30 mouse cellular contexts compared by ENCODE assay signal in the genomic region with DNA sequence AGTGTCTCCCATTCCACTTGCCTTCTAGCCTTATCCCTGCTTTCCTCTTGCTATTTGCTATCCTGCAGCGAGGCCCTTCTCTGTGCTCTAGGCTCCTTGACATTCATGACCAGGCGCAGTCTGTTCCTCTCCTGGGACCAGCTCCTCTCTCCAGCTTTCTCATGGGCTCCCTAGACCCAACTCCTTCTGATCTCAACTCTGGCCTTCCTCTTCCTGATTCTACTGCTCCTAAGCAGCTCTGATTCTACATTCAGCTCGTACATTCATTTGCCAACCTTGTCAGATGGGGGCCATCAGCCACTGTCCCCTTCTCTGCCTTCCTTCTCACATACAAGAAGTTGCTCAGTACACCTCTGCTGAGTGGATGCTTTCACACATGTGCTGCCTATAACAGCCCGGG.
"Had no signal": no experiment of that assay in that cellular context is flagged by ENCODE, and none has a peak within 500 bp of the region (broad histone marks: within the 10 kb centered on the region; RNA-seq: fewer than 3 reads in every experiment).

No protein-coding gene starts in this region.

- H3K27me3 ChIP-seq: heart, embryonic 12.5 days; heart, embryonic 13.5 days; heart, embryonic 15.5 days; hindbrain, embryonic 12.5 days; hindbrain, embryonic 13.5 days; hindbrain, embryonic 15.5 days; intestine, embryonic 15.5 days; kidney, embryonic 15.5 days had no signal

- H3K4me3 ChIP-seq: heart, embryonic 12.5 days; heart, embryonic 13.5 days; heart, embryonic 15.5 days; hindbrain, embryonic 10.5 days; hindbrain, embryonic 12.5 days; hindbrain, embryonic 13.5 days; hindbrain, embryonic 15.5 days; intestine, embryonic 15.5 days; kidney, embryonic 15.5 days; layer of hippocampus, adult 2 months; left cerebral cortex, adult 2 months had no signal

- H3K27ac ChIP-seq: heart, embryonic 13.5 days; heart, embryonic 15.5 days; hindbrain, embryonic 10.5 days; hindbrain, embryonic 12.5 days; hindbrain, embryonic 13.5 days; hindbrain, embryonic 14.5 days; hindbrain, embryonic 15.5 days; hindbrain, postnatal 0 days; intestine, embryonic 15.5 days; kidney, embryonic 15.5 days; kidney, postnatal 0 days; layer of hippocampus, adult 2 months; left cerebral cortex, adult 2 months had no signal

- H3K4me1 ChIP-seq: heart, embryonic 12.5 days; heart, embryonic 13.5 days; heart, embryonic 15.5 days; hindbrain, embryonic 10.5 days; hindbrain, embryonic 12.5 days; hindbrain, embryonic 13.5 days; hindbrain, embryonic 15.5 days; intestine, embryonic 15.5 days; kidney, embryonic 15.5 days had no signal

- H3K9me3 ChIP-seq: heart, embryonic 12.5 days; heart, embryonic 13.5 days; heart, embryonic 15.5 days; hindbrain, embryonic 10.5 days; hindbrain, embryonic 12.5 days; hindbrain, embryonic 13.5 days; hindbrain, embryonic 15.5 days; intestine, embryonic 15.5 days; kidney, embryonic 15.5 days had no signal

- DNase-seq: heart, postnatal 10 days; heart, postnatal 14 days; heart, postnatal 36 days; heart, postnatal 4 days; kidney, adult 11 months; kidney, adult 18-20 months; kidney, adult 2 months; kidney, adult 8-10 months; kidney, adult 9 months; kidney, postnatal 10 days; kidney, postnatal 14 days; kidney, postnatal 25 days; kidney, postnatal 36 days; kidney, postnatal 4 days; layer of hippocampus, adult 9-11 months; layer of hippocampus, postnatal 36 days had no signal

- H3K36me3 ChIP-seq: heart, embryonic 12.5 days; heart, embryonic 13.5 days; heart, embryonic 15.5 days; hindbrain, embryonic 10.5 days; hindbrain, embryonic 12.5 days; hindbrain, embryonic 13.5 days; hindbrain, embryonic 15.5 days; intestine, embryonic 15.5 days; kidney, embryonic 15.5 days had no signal
